Mouse (Mus musculus): ENCODE data around the gene Timm13. TPM values are rescaled to one million over a fixed set of nuclear protein-coding genes. Genes with fewer than 3 reads are reported as not detected.

Timm13 gene
- 308 and 322 TPM in 2 replicates for polyA plus RNA-seq (2016; fragmentation: Nextera tagmentation; extraction: Ambion mirVana)

DNA sequence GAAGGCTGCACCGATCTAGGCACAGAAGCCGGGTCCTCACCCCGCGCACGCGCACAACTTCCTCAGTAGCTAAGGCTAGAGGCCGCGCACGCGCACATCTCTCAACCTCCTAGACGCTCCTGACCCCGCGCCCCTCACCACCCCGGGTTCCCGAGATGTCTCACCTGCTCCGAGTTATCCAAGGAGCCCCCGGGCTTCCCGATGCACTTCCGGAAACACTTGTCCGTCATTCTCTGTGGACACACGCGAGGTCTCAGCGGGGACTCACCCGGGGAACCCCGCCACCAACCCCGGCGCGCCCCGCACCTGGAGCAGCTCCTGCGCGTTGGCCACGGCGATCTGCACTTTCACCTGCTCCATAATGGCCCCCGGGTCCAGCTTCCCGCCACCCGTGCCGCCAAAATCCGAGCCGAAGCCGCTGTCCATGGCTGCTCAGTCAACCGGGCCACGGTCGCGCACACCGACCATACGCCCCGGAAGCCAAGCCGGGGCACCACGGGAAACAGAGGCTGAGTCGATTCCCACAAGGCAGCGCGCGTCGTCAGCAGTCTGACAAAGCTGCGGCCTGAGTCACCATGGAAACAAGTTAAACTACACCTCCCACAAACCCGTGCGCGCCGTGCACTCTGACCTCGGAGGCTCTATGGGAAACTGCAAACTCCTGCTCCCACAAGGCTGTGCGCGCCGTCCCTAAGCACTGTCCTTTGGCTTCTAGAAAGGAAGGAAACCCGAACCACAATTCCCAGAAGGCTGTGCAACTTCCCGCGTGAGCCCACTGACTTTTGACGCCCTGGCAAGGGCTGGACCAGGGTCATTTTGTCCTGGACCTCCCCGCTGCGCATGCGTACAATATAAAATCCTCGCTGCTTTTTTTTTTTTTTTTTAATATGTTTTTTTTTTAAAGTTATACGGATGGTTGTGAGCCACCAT is at the start of gene Timm13:
Gene Timm13, minus strand, starts transcription at position 652 of the 930 bp plus-strand sequence.
- Histone ChIP-seq H3K27ac (peak within 1 kb of the TSS; percentile 83), H3K9ac (peak within 1 kb of the TSS; percentile 87), H3K4me1 (peaks cover 19% of the 10 kb centered on the region), H3K27me3 (no peaks in the 10 kb centered on the region), H3K9me3 (no peaks in the 10 kb centered on the region), H3K4me2 (replicated peaks) (peak within 1 kb of the TSS; percentile 95), H3K36me3 (peaks cover 41% of the 10 kb centered on the region), H3K4me3 (peak within 1 kb of the TSS; percentile 86)
- under 1% methylated on average over 72 of the region's 72 CpGs for WGBS
- ATAC-seq (ENCODE audit: insufficient number of reproducible peaks, insufficient read depth, low FRiP score, low TSS enrichment): peak; percentile 91

DNA sequence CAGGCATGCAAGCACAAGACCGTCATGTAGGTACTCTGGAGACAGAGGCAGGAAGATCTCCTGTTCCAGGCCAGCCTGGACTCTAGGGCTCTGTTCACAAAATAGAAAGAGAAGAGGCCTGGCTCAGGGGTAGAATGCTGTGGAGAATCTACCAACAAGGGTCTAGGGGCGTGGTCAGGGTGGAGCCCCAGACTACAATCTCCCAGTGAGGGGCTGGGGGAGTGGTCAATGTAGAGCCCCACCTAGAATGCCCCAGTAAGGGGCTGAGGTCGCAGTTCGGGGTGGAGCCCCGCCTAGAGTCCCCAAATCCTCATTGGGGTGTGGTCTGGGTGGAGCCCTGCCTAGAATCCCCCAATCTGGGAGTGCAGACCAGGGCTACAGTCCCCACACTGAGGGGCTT is 49.5 kb upstream of the Timm13 start:
- WGBS: 36% methylated on average over 5 of the region's 5 CpGs
- no peak for ATAC-seq (ENCODE audit: insufficient number of reproducible peaks, insufficient read depth, low FRiP score, low TSS enrichment)

DNA sequence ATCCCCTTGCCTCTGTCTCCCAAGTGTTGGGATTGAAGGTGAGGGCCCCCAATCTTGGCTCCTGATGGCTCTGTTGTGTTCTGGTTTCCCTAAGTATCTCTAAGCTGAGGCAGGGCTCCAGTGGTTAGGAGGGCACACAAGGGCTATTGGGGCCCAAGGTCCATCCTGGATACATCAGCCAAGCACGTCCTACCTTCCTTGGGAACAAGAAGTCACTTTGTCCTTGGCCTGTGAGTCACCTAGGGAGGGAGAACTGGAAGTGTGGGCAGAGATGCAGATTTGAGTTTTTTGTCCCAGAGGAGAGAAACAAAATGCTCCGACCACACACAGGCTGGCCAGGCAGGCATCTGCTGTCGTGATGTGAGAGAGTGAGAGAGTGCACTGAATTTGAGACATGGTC is 48.3 kb upstream of the Timm13 start:
- no peak overlapping the region for H3K4me3 ChIP-seq
- no peak overlapping the region; the same call in 1 of the 2 replicates for H3K27ac ChIP-seq
- no peaks in the 10 kb centered on the region for H3K9me3 ChIP-seq
- no peak overlapping the region for H3K4me2 ChIP-seq (replicated peaks)
- no peaks in the 10 kb centered on the region for H3K36me3 ChIP-seq
- no peaks in the 10 kb centered on the region for H3K27me3 ChIP-seq
- 0 out of 2 replicates have a peak, but pooled peaks cover 14% of the 10 kb centered on the region for H3K4me1 ChIP-seq
- H3K9ac ChIP-seq: no peak overlapping the region
- ATAC-seq (ENCODE audit: insufficient number of reproducible peaks, insufficient read depth, low FRiP score, low TSS enrichment): no peak
- WGBS: 59% methylated on average over 3 of the region's 3 CpGs

More for the DNA sequence above, 49.5 kb upstream of the Timm13 start:
- Histone ChIP-seq H3K36me3 (no peaks in the 10 kb centered on the region), H3K4me2 (replicated peaks) (no peak overlapping the region), H3K27me3 (no peaks in the 10 kb centered on the region), H3K9me3 (no peaks in the 10 kb centered on the region), H3K4me1 (peaks cover 24% of the 10 kb centered on the region; the same call in 1 of the 2 replicates), H3K4me3 (no peak overlapping the region), H3K9ac (no peak overlapping the region), H3K27ac (no peak overlapping the region)

DNA sequence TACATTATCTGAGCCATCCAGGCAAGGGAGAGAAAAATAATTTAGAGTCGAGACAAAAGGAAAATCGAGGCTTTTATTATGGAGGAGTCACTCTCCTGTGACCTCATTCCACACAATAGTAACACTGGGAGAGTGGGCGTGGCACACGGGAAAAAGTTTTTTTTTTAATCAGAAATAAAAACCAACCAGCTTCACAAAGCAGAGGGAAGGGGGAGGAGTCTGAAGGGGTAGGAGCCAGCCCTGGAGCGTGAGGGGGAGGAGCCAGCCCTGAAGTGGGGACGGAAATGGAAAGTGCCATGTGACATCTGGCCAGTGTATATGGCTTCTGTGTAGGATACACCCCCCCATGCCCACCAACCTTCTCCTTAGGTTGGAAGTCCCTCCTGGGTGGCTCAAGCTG is 47.8 kb upstream of the Timm13 start:
- no peak overlapping the region for H3K4me3 ChIP-seq
- H3K9me3 ChIP-seq: no peaks in the 10 kb centered on the region
- H3K4me2 ChIP-seq (replicated peaks): no peak overlapping the region
- H3K36me3 ChIP-seq: no peaks in the 10 kb centered on the region
- WGBS: 37% methylated on average over 6 of the region's 6 CpGs
- H3K27ac ChIP-seq: no peak overlapping the region
- H3K4me1 ChIP-seq: 0 out of 2 replicates have a peak, but pooled peaks cover 14% of the 10 kb centered on the region
- ATAC-seq (ENCODE audit: insufficient number of reproducible peaks, insufficient read depth, low FRiP score, low TSS enrichment): no peak
- H3K27me3 ChIP-seq: no peaks in the 10 kb centered on the region
- H3K9ac ChIP-seq: no peak overlapping the region

DNA sequence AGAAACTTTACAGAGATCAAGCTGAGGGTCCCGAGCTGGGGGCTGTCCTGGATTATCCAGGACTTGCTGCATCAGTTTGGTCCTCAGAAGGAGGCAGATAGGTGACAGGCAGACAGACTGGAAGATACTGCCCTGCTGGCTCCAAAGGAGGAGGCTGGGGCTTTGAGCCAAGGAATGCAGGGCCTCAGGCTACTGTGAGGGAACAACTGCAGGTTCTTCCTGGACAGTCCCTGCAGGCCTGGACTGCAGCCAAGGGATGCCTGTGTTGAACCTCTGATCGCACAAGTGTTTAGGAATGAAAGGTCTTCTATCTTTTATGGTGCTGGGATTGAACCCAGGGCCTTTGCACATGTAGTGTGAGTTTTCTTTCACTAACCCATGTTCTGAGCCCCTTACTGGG is 47.0 kb upstream of the Timm13 start:
- H3K9me3 ChIP-seq: no peaks in the 10 kb centered on the region
- 56% methylated on average over 2 of the region's 2 CpGs for WGBS
- H3K4me2 ChIP-seq (replicated peaks): no peak overlapping the region
- H3K27ac ChIP-seq: no peak overlapping the region
- no peaks in the 10 kb centered on the region for H3K27me3 ChIP-seq
- H3K4me3 ChIP-seq: no peak overlapping the region
- H3K9ac ChIP-seq: no peak overlapping the region
- no peak for ATAC-seq (ENCODE audit: insufficient number of reproducible peaks, insufficient read depth, low FRiP score, low TSS enrichment)
- H3K4me1 ChIP-seq: 0 out of 2 replicates have a peak, but pooled peaks cover 14% of the 10 kb centered on the region
- no peaks in the 10 kb centered on the region for H3K36me3 ChIP-seq

DNA sequence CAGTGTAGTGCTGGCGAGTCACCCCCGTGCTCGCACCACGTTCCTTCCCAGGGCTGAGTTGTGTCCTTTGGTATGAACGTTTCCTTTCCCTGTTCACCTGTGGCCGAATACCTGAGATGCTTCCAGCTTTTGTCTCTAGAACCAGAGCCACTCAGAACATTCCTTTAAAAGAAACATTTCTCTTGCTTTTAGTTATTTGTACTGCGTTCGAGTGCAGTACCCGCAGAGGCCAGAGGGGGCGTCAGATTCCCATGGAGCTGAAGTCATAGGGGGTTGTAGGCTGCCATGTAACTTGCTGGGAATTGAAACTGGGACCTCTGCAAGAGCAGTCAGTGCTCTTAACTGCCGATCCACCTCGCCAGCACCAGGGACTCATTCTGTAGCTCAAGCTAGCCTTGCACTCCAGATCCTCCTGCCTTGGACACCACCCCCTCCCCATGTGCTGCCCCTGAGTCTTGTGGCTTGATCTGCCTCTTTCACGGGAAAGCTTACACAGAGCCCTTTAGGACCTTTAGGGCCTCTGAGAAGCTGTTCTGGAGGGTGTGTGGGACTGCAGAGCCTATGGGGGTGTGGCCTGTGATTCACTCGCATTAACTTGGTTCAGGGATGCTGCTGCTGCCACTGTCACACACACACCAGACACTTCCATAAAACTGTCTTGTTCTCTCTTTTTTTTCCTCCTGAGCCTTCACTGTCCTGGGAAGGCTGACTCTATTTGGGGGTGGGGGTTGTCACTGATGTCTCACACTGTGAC is 46.1 kb upstream of the Timm13 start:
- WGBS: 64% methylated on average over 14 of the region's 14 CpGs
- H3K4me1 ChIP-seq: 0 out of 2 replicates have a peak, but pooled peaks cover 14% of the 10 kb centered on the region
- no peaks in the 10 kb centered on the region for H3K36me3 ChIP-seq
- H3K9me3 ChIP-seq: no peaks in the 10 kb centered on the region
- H3K4me2 ChIP-seq (replicated peaks): no peak overlapping the region
- H3K27me3 ChIP-seq: no peaks in the 10 kb centered on the region
- ATAC-seq (ENCODE audit: insufficient number of reproducible peaks, insufficient read depth, low FRiP score, low TSS enrichment): no peak
- no peak overlapping the region for H3K4me3 ChIP-seq
- no peak overlapping the region for H3K9ac ChIP-seq
- no peak overlapping the region for H3K27ac ChIP-seq

DNA sequence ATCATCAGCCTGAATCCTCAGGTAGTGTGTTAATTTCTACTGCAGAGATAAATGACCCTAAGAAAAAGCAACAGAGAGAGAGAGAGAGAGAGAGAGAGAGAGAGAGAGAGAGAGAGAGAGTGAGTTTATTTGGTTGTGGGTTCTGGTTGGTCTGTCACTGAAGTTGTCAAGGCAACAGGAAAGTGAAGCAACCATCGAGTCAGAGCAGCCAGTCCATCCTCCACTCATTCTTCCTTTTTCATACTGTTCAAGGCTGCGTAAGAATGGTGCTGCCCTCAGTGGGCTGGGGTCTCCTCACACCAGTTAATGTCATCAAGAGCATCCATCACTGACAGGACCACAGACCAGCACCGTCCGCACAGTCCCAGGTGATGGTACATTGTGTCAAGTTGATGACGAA is 43.5 kb upstream of the Timm13 start:
- Histone ChIP-seq H3K4me3 (no peak overlapping the region), H3K9me3 (no peaks in the 10 kb centered on the region), H3K4me2 (replicated peaks) (no peak overlapping the region), H3K36me3 (no peaks in the 10 kb centered on the region), H3K9ac (no peak overlapping the region), H3K27ac (no peak overlapping the region), H3K4me1 (peaks cover 35% of the 10 kb centered on the region), H3K27me3 (no peaks in the 10 kb centered on the region)
- 88% methylated on average over 5 of the region's 5 CpGs for WGBS
- ATAC-seq (ENCODE audit: insufficient number of reproducible peaks, insufficient read depth, low FRiP score, low TSS enrichment): no peak

DNA sequence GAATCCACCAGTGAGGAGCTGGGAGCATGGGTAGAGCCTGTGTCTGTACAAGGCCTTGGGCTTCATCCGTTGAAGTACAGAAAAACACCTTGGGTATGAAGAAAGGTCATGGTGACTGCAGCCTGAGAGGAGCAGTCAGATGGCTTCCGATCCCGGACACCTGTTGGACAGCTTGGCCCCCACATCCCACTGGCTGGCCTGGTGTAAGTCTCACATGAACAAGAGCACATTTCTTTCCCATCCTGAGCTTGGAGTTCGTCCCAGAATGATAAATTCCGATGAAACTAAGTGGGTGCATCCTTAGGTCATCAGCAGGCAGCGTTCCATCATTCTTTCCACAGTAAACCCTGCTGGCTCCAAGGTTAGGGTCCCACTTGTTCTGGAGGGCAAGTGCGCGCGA is 42.9 kb upstream of the Timm13 start:
- H3K4me1 ChIP-seq: peaks cover 40% of the 10 kb centered on the region
- H3K9me3 ChIP-seq: no peaks in the 10 kb centered on the region
- no peak overlapping the region for H3K9ac ChIP-seq
- H3K36me3 ChIP-seq: no peaks in the 10 kb centered on the region
- 81% methylated on average over 9 of the region's 9 CpGs for WGBS
- H3K4me2 ChIP-seq (replicated peaks): no peak overlapping the region
- H3K27me3 ChIP-seq: no peaks in the 10 kb centered on the region
- ATAC-seq (ENCODE audit: insufficient number of reproducible peaks, insufficient read depth, low FRiP score, low TSS enrichment): no peak
- no peak overlapping the region for H3K27ac ChIP-seq
- no peak overlapping the region for H3K4me3 ChIP-seq

DNA sequence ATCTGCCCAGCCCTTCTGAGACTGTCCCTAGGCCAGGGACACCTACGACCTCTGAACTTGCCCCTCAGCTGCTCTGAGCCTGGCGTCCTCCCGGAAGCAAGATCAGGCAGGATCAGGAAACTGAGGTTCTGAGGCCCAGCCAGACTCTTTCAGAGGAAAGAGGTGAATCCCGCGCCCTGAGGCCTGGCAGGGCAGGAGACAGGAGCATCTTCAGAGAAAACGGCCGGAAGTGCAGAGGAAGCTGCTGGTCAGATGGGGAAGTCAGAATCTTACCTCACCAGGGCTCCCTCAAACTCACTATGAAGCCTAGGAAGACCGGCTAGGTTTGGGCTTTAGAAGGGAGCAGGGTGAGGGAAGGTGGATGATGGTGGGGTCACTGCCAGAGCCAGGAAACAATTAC is 42.1 kb upstream of the Timm13 start:
- no peaks in the 10 kb centered on the region for H3K9me3 ChIP-seq
- no peak overlapping the region for H3K4me2 ChIP-seq (replicated peaks)
- no peak overlapping the region for H3K4me3 ChIP-seq
- H3K9ac ChIP-seq: no peak overlapping the region
- no peaks in the 10 kb centered on the region for H3K36me3 ChIP-seq
- H3K27me3 ChIP-seq: no peaks in the 10 kb centered on the region
- no peak for ATAC-seq (ENCODE audit: insufficient number of reproducible peaks, insufficient read depth, low FRiP score, low TSS enrichment)
- H3K27ac ChIP-seq: no peak overlapping the region
- 42% methylated on average over 8 of the region's 8 CpGs for WGBS
- peaks cover 46% of the 10 kb centered on the region for H3K4me1 ChIP-seq

DNA sequence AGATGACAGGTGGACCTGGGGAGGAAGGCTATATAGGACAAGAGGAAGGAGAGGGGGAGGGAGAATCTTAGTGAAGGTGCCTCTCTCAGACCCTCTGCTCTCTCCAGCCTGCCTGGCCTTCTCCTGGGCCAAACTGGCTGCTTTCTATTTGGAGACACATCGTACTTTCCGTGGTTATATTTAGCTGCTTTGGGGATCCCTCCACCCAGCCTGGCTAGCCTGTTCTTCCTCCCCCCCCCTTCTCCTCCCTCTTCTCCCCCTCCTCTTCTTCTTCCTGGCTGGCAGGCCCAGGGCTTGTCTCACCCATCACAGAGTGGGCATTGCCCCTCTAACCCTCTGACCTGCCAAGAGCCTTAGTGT is 40.2 kb upstream of the Timm13 start:
- H3K9me3 ChIP-seq: no peaks in the 10 kb centered on the region
- no peak for ATAC-seq (ENCODE audit: insufficient number of reproducible peaks, insufficient read depth, low FRiP score, low TSS enrichment)
- H3K4me3 ChIP-seq: no peak overlapping the region
- H3K4me1 ChIP-seq: peaks cover 53% of the 10 kb centered on the region
- WGBS: 65% methylated on average over 2 of the region's 2 CpGs
- H3K36me3 ChIP-seq: no peaks in the 10 kb centered on the region
- H3K9ac ChIP-seq: no peak overlapping the region
- no peak overlapping the region for H3K4me2 ChIP-seq (replicated peaks)
- H3K27me3 ChIP-seq: 0 out of 2 replicates have a peak, but pooled peaks cover 3% of the 10 kb centered on the region
- H3K27ac ChIP-seq: 0 out of 2 replicates have a peak overlapping the region, but pooled peaks have one; percentile 90

DNA sequence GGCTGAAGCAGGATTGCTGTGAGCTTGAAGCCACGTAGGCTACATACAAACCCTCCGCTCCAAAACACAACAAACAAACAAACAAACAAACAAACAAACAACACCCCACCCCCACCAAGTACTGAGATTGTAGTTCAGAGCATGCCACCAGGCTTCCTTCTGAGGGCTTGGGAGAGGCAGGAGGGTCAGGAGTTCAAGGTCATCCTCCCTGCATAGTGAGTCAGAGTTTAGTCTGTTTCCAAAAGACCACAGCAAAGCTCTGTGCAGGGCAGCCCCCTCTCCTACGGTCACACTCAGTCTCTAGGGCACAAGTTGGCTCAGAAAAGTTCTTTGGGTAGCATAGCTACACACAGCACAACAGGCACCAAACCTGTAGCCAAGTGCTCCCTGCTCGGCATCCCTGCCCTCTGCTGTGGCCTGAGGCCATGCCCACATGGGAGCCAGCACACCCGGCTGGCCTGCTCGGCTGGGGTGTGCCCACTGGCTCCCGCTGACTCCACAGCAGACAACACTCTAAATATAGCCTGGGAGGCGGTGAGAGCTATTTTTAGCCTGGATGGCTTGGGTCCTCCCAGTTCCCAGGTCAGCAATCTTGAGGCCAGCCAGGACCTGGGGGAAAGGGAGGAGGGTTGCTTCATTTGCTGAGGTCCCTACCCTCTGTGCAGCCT is 39.7 kb upstream of the Timm13 start:
- peak overlapping the region; percentile 65 for H3K4me2 ChIP-seq (replicated peaks)
- peak overlapping the region; percentile 90 for H3K27ac ChIP-seq
- peak overlapping the region; percentile 37; the same call in 1 of the 2 replicates for H3K9ac ChIP-seq
- no peak for ATAC-seq (ENCODE audit: insufficient number of reproducible peaks, insufficient read depth, low FRiP score, low TSS enrichment)
- H3K36me3 ChIP-seq: no peaks in the 10 kb centered on the region
- peaks cover 58% of the 10 kb centered on the region for H3K4me1 ChIP-seq
- H3K27me3 ChIP-seq: 0 out of 2 replicates have a peak, but pooled peaks cover 7% of the 10 kb centered on the region
- H3K9me3 ChIP-seq: no peaks in the 10 kb centered on the region
- peak overlapping the region; percentile 39 for H3K4me3 ChIP-seq
- 36% methylated on average over 8 of the region's 8 CpGs for WGBS
